Mouse (Mus musculus) embryonic facial prominence, embryonic 12.5 days (tissue): ENCODE measurements around the gene Mob2. TPM values are rescaled to one million over a fixed set of nuclear protein-coding genes. Genes with fewer than 3 reads are reported as not detected.

Experiments
- ATAC-seq: fragments of 200-750 bp; cut with Nextera tagmentation; 2 replicates; pipeline ENCODE4 v1.8.0; 2017; ENCODE audit not compliant: insufficient number of reproducible peaks, insufficient read depth, low FRiP score, low TSS enrichment
- H3K27ac ChIP-seq: fragments of 300-500 bp; sonication (generic); 2 replicates; pipeline ENCODE4 v1.5.1; 2016; ENCODE audit warnings: mild to moderate bottlenecking
- H3K27me3 ChIP-seq: fragments of 300-500 bp; sonication (generic); 2 replicates; pipeline ENCODE4 v1.6.1; 2016; ENCODE audit warnings: mild to moderate bottlenecking, moderate library complexity
- H3K36me3 ChIP-seq: fragments of 300-500 bp; sonication (generic); 2 replicates; pipeline ENCODE4 v1.6.1; 2016; ENCODE audit warnings: mild to moderate bottlenecking
- H3K4me1 ChIP-seq: fragments of 300-500 bp; sonication (generic); 2 replicates; pipeline ENCODE4 v1.6.1; 2016
- H3K4me2 ChIP-seq: fragments of 300-500 bp; sonication (generic); replicated peaks from 2 replicates; pipeline ENCODE4 v1.6.1; 2016; ENCODE audit warnings: mild to moderate bottlenecking, moderate library complexity
- H3K4me3 ChIP-seq: fragments of 300-500 bp; sonication (generic); 2 replicates; pipeline ENCODE4 v1.5.1; 2016; ENCODE audit warnings: mild to moderate bottlenecking
- H3K9ac ChIP-seq: fragments of 300-500 bp; sonication (generic); 2 replicates; pipeline ENCODE4 v1.6.1; 2016; ENCODE audit warnings: mild to moderate bottlenecking, moderate library complexity
- H3K9me3 ChIP-seq: fragments of 300-500 bp; sonication (generic); 2 replicates; pipeline ENCODE4 v1.6.1; 2016; ENCODE audit warnings: mild to moderate bottlenecking, moderate library complexity
- WGBS: fragments of 180-500 bp; shearing (Covaris S2); methylation state at CpG from one replicate; pipeline ENCODE4 v1.1.7; 2016; 5-methylcytosine and 5-hydroxymethylcytosine counted together
- polyA plus RNA-seq: library from polyadenylated mRNA; unstranded; fragments of >200 nt; fragmentation: Nextera tagmentation; extraction: Ambion mirVana; gene quantifications from 2 replicates; pipeline ENCODE4 v1.2.1, GENCODE M21; 2016

Mob2 gene
- polyA plus RNA-seq, result 56.8 and 60.8 TPM in 2 replicates

- under 1% methylated on average over 49 of the region's 49 CpGs for WGBS
- peak; percentile 90 for ATAC-seq
- Histone ChIP-seq H3K27me3 (no peaks in the 10 kb centered on the region), H3K36me3 (peaks cover 6% of the 10 kb centered on the region; the same call in 1 of the 2 replicates), H3K4me1 (peaks cover 18% of the 10 kb centered on the region), H3K9ac (peak within 1 kb of the TSS; percentile 89), H3K9me3 (no peaks in the 10 kb centered on the region), H3K4me2 (peak within 1 kb of the TSS; percentile 93), H3K4me3 (peak within 1 kb of the TSS; percentile 77), H3K27ac (peak within 1 kb of the TSS; percentile 81)
These were observed at the start of gene Mob2 for GRCm38 (mm10) chr7:142060931-142061565. Gene Mob2, minus strand, starts transcription at chr7:142061065.

DNA sequence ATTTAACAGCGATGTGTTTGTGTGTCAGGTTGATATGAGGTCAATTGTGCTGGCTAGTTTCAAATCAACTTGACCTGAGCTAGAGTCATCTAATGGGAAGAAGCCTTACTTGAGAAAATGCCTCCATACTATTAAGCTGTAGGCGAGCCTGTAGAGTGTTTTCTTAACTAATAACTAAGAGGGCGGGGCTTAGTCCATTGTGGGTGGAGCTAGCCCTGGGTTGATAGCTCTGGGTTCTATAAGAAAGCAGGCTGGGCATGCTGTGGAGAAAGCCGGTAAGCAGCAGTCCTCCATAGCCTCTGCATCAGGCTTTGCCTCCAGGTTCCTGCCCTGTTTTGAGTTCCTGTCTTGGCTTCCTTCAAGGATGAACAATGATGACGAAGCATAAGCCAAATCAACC is 43.9 kb upstream of the Mob2 start:
- Histone ChIP-seq H3K4me1 (peaks cover 3% of the 10 kb centered on the region; the same call in 1 of the 2 replicates), H3K4me2 (no peak overlapping the region), H3K27ac (no peak overlapping the region), H3K27me3 (peaks cover 9% of the 10 kb centered on the region; the same call in 1 of the 2 replicates), H3K36me3 (no peaks in the 10 kb centered on the region), H3K4me3 (no peak overlapping the region), H3K9ac (no peak overlapping the region), H3K9me3 (no peaks in the 10 kb centered on the region)
- 53% methylated on average over 5 of the region's 5 CpGs for WGBS
- ATAC-seq, result no peak

GRCm38 (mm10) chr7:142097776-142098175 is 36.9 kb upstream of the Mob2 start:
- Histone ChIP-seq H3K9me3 (no peaks in the 10 kb centered on the region), H3K4me3 (no peak overlapping the region), H3K4me1 (peaks cover 10% of the 10 kb centered on the region), H3K27ac (no peak overlapping the region), H3K36me3 (no peaks in the 10 kb centered on the region), H3K4me2 (no peak overlapping the region), H3K27me3 (peaks cover 71% of the 10 kb centered on the region), H3K9ac (no peak overlapping the region)
- no peak for ATAC-seq
- 10% methylated on average over 9 of the region's 9 CpGs for WGBS

GRCm38 (mm10) chr7:142096701-142097100 is 35.8 kb upstream of the Mob2 start:
- WGBS, result 73% methylated on average over 4 of the region's 4 CpGs

DNA sequence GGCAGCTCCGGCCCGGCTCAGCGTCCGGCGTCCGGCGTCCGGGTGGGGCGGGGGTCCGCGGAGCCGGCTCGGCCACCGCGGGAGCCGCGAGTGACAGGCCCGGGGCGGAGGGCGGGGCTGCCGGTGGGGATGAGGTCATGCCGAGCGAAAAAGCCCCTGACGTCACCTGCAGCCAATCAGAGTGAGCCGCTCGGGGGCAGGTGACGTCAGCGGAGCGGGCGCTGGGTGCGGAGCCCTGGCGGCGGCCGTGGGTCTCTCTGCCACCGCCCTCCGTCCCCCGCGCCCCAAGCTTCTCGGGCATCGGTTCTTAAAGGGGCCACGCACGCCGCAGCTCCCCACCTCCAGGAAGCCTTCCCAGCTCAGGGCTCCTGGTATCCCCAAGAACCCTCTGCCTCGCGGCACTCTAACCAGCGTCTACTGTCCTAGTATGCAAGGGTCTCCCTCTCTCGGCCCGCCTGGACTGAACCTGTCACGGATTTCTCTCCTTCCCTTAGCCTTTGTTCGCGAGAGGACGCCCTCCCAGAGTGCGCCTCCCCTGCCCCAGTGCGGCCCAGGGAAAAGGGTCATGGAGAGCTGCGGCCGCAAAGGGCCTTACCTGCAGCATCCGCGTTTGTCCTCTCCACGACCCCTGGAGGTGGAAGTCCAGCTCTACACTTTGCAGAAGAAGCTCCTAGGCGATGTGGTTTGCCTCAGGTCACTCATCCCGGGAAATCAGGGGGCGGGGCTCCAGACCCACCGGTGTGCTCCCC is 34.5 kb upstream of the Mob2 start, which contains the start of gene Dusp8:
TSS of gene Dusp8 (minus strand) at position 661 of the 749 bp plus-strand sequence.
- H3K4me1 ChIP-seq, result peaks cover 10% of the 10 kb centered on the region
- H3K27me3 ChIP-seq, result peaks cover 90% of the 10 kb centered on the region
- H3K4me3 ChIP-seq, result peak within 1 kb of the TSS; percentile 71
- H3K4me2 ChIP-seq, result peak within 1 kb of the TSS; percentile 98
- H3K36me3 ChIP-seq, result no peaks in the 10 kb centered on the region
- H3K9me3 ChIP-seq, result no peaks in the 10 kb centered on the region
- peak; percentile 61 for ATAC-seq
- WGBS, result under 1% methylated on average over 63 of the region's 63 CpGs
- peak within 1 kb of the TSS; percentile 63 for H3K9ac ChIP-seq
- H3K27ac ChIP-seq, result 0 out of 2 replicates have a peak within 1 kb of the TSS, but pooled peaks have one; percentile 17

More at GRCm38 (mm10) chr7:142096701-142097100, 35.8 kb upstream of the Mob2 start:
- Histone ChIP-seq H3K4me3 (no peak overlapping the region), H3K36me3 (no peaks in the 10 kb centered on the region), H3K4me1 (peaks cover 10% of the 10 kb centered on the region), H3K9me3 (no peaks in the 10 kb centered on the region), H3K9ac (no peak overlapping the region), H3K4me2 (no peak overlapping the region), H3K27me3 (peaks cover 82% of the 10 kb centered on the region), H3K27ac (no peak overlapping the region)
- no peak for ATAC-seq

GRCm38 (mm10) chr7:142094301-142095143 is 33.7 kb upstream of the Mob2 start:
- peaks cover 92% of the 10 kb centered on the region for H3K27me3 ChIP-seq
- peak overlapping the region; percentile 63 for H3K9ac ChIP-seq
- H3K27ac ChIP-seq, result 0 out of 2 replicates have a peak overlapping the region, but pooled peaks have one; percentile 17
- ATAC-seq, result 0 out of 2 replicates have a peak, but pooled peaks have one; percentile 15
- peak overlapping the region; percentile 98 for H3K4me2 ChIP-seq
- no peaks in the 10 kb centered on the region for H3K36me3 ChIP-seq
- H3K9me3 ChIP-seq, result no peaks in the 10 kb centered on the region
- under 1% methylated on average over 88 of the region's 89 CpGs for WGBS
- peak overlapping the region; percentile 71 for H3K4me3 ChIP-seq
- peaks cover 12% of the 10 kb centered on the region for H3K4me1 ChIP-seq

- no peak for ATAC-seq
- Histone ChIP-seq H3K9ac (peak overlapping the region; percentile 63), H3K27me3 (peaks cover 95% of the 10 kb centered on the region), H3K9me3 (no peaks in the 10 kb centered on the region), H3K4me3 (peak overlapping the region; percentile 71), H3K27ac (no peak overlapping the region), H3K4me2 (peak overlapping the region; percentile 98), H3K36me3 (no peaks in the 10 kb centered on the region), H3K4me1 (peaks cover 20% of the 10 kb centered on the region)
- WGBS, result 27% methylated on average over 6 of the region's 6 CpGs
These were observed 32.9 kb upstream of the Mob2 start for GRCm38 (mm10) chr7:142093696-142094240.

DNA sequence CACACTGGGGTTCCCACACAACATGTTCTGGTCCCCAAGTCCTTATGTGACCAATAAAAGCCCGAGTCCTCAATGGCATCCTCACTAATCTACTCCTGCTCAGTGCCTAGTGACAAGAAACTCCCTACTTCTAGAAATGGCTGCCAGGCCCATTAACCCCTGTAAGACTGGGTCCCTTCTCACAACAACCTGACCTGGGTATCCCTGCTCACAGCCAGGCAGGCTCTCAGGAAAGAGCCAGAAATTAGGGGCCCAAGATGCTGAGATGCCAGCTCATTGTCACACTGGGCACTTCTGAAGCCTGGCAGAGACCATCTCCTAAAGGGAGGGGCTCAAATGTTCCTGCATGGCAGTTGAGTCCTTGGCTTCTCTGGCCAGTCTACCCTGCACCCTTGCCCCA is 32.1 kb upstream of the Mob2 start:
- Histone ChIP-seq H3K36me3 (no peaks in the 10 kb centered on the region), H3K4me3 (no peak overlapping the region), H3K27ac (no peak overlapping the region), H3K4me1 (peaks cover 21% of the 10 kb centered on the region), H3K9ac (no peak overlapping the region), H3K27me3 (peaks cover 98% of the 10 kb centered on the region), H3K9me3 (no peaks in the 10 kb centered on the region), H3K4me2 (no peak overlapping the region)
- ATAC-seq, result no peak
- WGBS, result 43% methylated on average over 1 of the region's 1 CpGs

- peaks cover 21% of the 10 kb centered on the region for H3K4me1 ChIP-seq
- H3K4me3 ChIP-seq, result no peak overlapping the region
- WGBS, result 14% methylated on average over 4 of the region's 4 CpGs
- H3K27me3 ChIP-seq, result peaks cover 94% of the 10 kb centered on the region
- no peak for ATAC-seq
- H3K9ac ChIP-seq, result no peak overlapping the region
- no peaks in the 10 kb centered on the region for H3K9me3 ChIP-seq
- no peaks in the 10 kb centered on the region for H3K36me3 ChIP-seq
- no peak overlapping the region for H3K4me2 ChIP-seq
- H3K27ac ChIP-seq, result no peak overlapping the region
These were observed 31.0 kb upstream of the Mob2 start for GRCm38 (mm10) chr7:142091848-142092247.

GRCm38 (mm10) chr7:142089648-142090447 is 29.0 kb upstream of the Mob2 start:
- Histone ChIP-seq H3K36me3 (no peaks in the 10 kb centered on the region), H3K4me1 (peaks cover 17% of the 10 kb centered on the region), H3K27ac (no peak overlapping the region), H3K9me3 (no peaks in the 10 kb centered on the region), H3K27me3 (peaks cover 89% of the 10 kb centered on the region), H3K4me3 (no peak overlapping the region), H3K4me2 (no peak overlapping the region), H3K9ac (no peak overlapping the region)
- 66% methylated on average over 17 of the region's 17 CpGs for WGBS
- ATAC-seq, result no peak
